Mouse (Mus musculus) ES-Bruce4 (cell line): ENCODE data around the gene Cdk17. TPM values are rescaled to one million over a fixed set of nuclear protein-coding genes. Genes with fewer than 3 reads are reported as not detected.

Experiments
- H3K27ac ChIP-seq: 2 replicates; pipeline ENCODE4 v1.5.1; 2012; ENCODE audit warnings: low read length, inconsistent platforms; ENCODE audit not compliant: insufficient read depth
- H3K27me3 ChIP-seq: 2 replicates; pipeline ENCODE4 v1.6.1; 2012; ENCODE audit warnings: mild to moderate bottlenecking, low read length, inconsistent platforms; ENCODE audit not compliant: control insufficient read depth, poor library complexity, insufficient read depth, severe bottlenecking
- H3K36me3 ChIP-seq: 2 replicates; pipeline ENCODE4 v1.6.1; 2012; ENCODE audit warnings: inconsistent platforms, mild to moderate bottlenecking, low read length, moderate library complexity; ENCODE audit not compliant: control insufficient read depth, poor library complexity, insufficient read depth, severe bottlenecking
- H3K4me1 ChIP-seq: one replicate; pipeline ENCODE4 v1.8.1; 2011; ENCODE audit warnings: low read length; ENCODE audit not compliant: control insufficient read depth, insufficient read depth
- H3K4me3 ChIP-seq: 2 replicates; pipeline ENCODE4 v1.5.1; 2011; ENCODE audit warnings: low read depth, mild to moderate bottlenecking, low read length
- H3K9ac ChIP-seq: 2 replicates; pipeline ENCODE4 v1.6.1; 2012; ENCODE audit warnings: low read depth, mild to moderate bottlenecking, inconsistent platforms; ENCODE audit not compliant: poor library complexity, severe bottlenecking
- H3K9me3 ChIP-seq: replicated peaks from 2 replicates; pipeline ENCODE4 v1.6.1; 2012; ENCODE audit warnings: mild to moderate bottlenecking, low read length, inconsistent platforms; ENCODE audit not compliant: control insufficient read depth, poor library complexity, insufficient read depth, severe bottlenecking
- CTCF ChIP-seq: IDR thresholded peaks from one replicate; pipeline ENCODE4 v1.8.1; 2011; ENCODE audit warnings: low read depth, low read length
- EP300 ChIP-seq: IDR thresholded peaks from 2 replicates; pipeline ENCODE4 v1.6.1; 2011; ENCODE audit warnings: low read depth, low read length; ENCODE audit not compliant: insufficient read depth
- POLR2A ChIP-seq: IDR thresholded peaks from one replicate; pipeline ENCODE4 v1.8.1; 2011; ENCODE audit warnings: low read length; ENCODE audit not compliant: insufficient read depth
- polyA plus RNA-seq: library from polyadenylated mRNA; stranded (reverse); fragments of >200 nt; gene quantifications from 2 replicates; pipeline ENCODE4 v1.2.4, GENCODE M21; 2011; ENCODE audit warnings: low read depth; ENCODE audit not compliant: missing spikeins, insufficient read depth, insufficient read length

The Cdk17 gene
- polyA plus RNA-seq, 1 experiment: 44.2 TPM

GRCm38 (mm10) chr10:93201846-93202458 is 41.3 kb downstream of the Cdk17 start:
- Histone ChIP-seq H3K9ac (no peak overlapping the region), H3K27ac (no peak overlapping the region)
- TF ChIP-seq CTCF (no peak), EP300 (no peak), POLR2A (no peak)

GRCm38 (mm10) chr10:93205287-93205956 is 44.7 kb downstream of the Cdk17 start:
- no peak for TF ChIP-seq EP300
- no peak for TF ChIP-seq CTCF
- TF ChIP-seq POLR2A: no peak
- Histone ChIP-seq H3K27ac (no peak overlapping the region), H3K27me3 (no peaks in the 10 kb centered on the region), H3K4me1 (no peaks in the 10 kb centered on the region), H3K9ac (no peak overlapping the region), H3K4me3 (no peak overlapping the region), H3K9me3 (no peaks in the 10 kb centered on the region), H3K36me3 (peaks cover 2% of the 10 kb centered on the region; the same call in 1 of the 2 replicates)

More at GRCm38 (mm10) chr10:93201846-93202458, 41.3 kb downstream of the Cdk17 start:
- no peak overlapping the region for H3K4me3 ChIP-seq
- no peaks in the 10 kb centered on the region for H3K27me3 ChIP-seq
- no peaks in the 10 kb centered on the region for H3K4me1 ChIP-seq
- H3K36me3 ChIP-seq: no peaks in the 10 kb centered on the region; the same call in 1 of the 2 replicates
- H3K9me3 ChIP-seq: no peaks in the 10 kb centered on the region

- Histone ChIP-seq H3K27me3 (no peaks in the 10 kb centered on the region), H3K27ac (no peak overlapping the region), H3K9me3 (no peaks in the 10 kb centered on the region), H3K36me3 (peaks cover 6% of the 10 kb centered on the region), H3K4me1 (no peaks in the 10 kb centered on the region), H3K4me3 (no peak overlapping the region), H3K9ac (no peak overlapping the region)
- no peak for TF ChIP-seq CTCF
- no peak for TF ChIP-seq EP300
- TF ChIP-seq POLR2A: no peak
Measured at GRCm38 (mm10) chr10:93207176-93207575, 46.5 kb downstream of the Cdk17 start.

- peak overlapping the region; percentile 85 for H3K27ac ChIP-seq
- peaks cover 22% of the 10 kb centered on the region for H3K36me3 ChIP-seq
- H3K9me3 ChIP-seq: no peaks in the 10 kb centered on the region
- H3K4me1 ChIP-seq: no peaks in the 10 kb centered on the region
- TF ChIP-seq EP300 (no peak), POLR2A (no peak), CTCF (no peak)
- H3K4me3 ChIP-seq: no peak overlapping the region
- no peaks in the 10 kb centered on the region for H3K27me3 ChIP-seq
- no peak overlapping the region for H3K9ac ChIP-seq
Measured at GRCm38 (mm10) chr10:93212699-93213098, 52.0 kb downstream of the Cdk17 start.

- Histone ChIP-seq H3K27ac (peak overlapping the region; percentile 85), H3K4me1 (no peaks in the 10 kb centered on the region), H3K36me3 (peaks cover 19% of the 10 kb centered on the region), H3K9me3 (no peaks in the 10 kb centered on the region), H3K27me3 (no peaks in the 10 kb centered on the region), H3K4me3 (no peak overlapping the region), H3K9ac (no peak overlapping the region)
- TF ChIP-seq POLR2A (no peak), EP300 (0 out of 2 replicates have a peak, but pooled peaks have one; percentile 40), CTCF (no peak)
Measured at GRCm38 (mm10) chr10:93213339-93213738, 52.7 kb downstream of the Cdk17 start.

- Histone ChIP-seq H3K9me3 (no peaks in the 10 kb centered on the region), H3K4me1 (no peaks in the 10 kb centered on the region), H3K27ac (no peak overlapping the region), H3K4me3 (no peak overlapping the region), H3K36me3 (peaks cover 19% of the 10 kb centered on the region), H3K27me3 (no peaks in the 10 kb centered on the region), H3K9ac (no peak overlapping the region)
- TF ChIP-seq CTCF (no peak), EP300 (no peak), POLR2A (no peak)
Measured at GRCm38 (mm10) chr10:93214251-93214650, 53.6 kb downstream of the Cdk17 start.
